Mouse (Mus musculus): ENCODE measurements around the gene Klhl29.

The Klhl29 gene

DNA sequence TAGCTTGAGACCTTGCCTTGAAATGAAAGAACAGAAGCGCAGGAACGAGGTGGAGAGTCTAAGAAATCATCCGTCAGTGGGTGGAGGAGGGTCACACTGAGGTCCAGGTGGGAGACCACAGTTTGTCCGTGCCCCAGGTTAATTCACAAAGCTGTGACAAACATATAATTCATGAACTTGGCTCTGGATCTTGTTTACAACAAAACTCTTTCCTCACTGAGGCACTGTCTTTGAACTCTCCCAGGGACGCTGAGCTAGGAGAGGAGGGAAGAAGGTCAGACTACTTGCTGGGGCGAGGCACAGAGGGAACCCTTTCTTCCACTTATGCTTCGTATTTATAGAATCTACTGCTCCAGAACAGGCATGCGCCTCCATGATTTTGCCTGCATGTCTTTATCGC lies 161.2 kb downstream of the Klhl29 start:
- DNase-seq = no peak

DNA sequence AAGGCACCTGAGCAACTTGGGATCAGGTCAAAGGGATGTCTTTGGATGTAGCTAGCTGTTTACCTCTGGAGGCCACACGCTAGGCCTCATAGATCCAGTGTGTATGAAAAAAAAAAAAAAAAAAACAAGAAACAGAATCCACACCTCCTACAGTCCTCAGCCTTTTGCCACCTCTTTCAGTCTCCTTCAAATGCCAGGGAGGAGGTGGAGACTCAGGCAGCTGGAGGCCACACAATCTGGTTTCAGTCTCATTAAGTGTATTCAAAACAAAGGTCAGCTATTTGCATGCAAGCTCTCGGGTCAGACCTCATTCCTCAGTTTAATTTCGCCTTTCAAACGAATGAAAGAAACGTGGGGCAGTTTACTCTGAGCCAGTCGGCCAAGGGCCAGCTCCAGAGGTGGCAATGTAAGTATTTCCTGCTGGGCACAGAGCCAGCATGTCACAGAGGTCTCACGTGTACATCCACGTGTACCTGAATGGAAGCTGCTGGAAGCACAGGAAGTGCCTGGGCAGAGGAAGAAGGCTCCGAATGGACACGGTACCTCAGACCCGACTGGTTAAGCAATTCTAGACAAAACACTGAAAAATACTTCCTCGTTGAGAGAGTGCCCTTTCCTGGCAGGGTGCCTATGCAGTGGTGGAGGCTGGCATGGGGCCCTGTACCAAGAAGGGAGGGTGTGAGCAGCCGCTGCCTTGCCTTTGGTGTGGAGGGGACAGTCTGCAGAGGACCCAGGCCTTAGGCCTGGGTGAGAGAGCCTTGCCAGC lies 162.0 kb downstream of the Klhl29 start:
- peak; percentile 36 for DNase-seq

DNA sequence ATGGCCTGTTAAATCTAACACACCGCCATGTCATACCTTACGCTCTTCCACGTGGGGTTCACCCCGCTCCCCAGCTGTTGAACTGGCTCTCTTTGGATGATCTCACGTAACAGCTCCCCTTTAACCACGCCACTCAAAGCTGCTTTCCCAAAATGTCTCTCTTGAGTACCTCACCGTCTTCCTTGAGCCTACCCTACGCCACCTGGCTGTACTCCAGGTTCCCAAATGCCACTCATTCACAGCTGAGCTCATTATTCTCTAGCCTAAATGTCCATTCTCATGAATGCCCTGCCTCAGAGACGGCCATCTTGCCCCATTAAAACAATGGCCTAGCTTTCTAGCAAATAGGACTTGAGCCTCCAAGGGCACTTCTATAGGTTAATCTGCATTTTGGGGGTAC lies 163.6 kb downstream of the Klhl29 start:
- no peak for DNase-seq

DNA sequence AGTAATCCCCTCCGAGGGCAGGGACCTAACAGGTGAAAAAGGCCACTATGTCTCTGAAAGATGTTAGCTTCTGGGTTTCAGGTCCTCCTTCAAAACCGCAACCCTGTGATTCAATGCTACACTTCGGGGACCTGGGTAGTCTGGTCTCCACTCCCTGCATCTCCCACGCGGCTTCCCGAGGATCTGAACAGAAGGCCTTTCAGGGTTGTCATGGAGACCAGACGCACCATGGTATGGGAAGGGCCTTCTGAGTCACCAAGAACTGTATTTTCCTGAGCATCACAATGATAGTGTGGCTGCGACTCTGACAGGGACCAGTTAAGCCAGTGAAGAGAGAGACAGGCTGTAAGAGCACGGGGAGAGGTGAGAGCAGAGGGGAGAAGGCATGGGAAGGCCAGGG lies 164.7 kb downstream of the Klhl29 start:
- no peak for DNase-seq

DNA sequence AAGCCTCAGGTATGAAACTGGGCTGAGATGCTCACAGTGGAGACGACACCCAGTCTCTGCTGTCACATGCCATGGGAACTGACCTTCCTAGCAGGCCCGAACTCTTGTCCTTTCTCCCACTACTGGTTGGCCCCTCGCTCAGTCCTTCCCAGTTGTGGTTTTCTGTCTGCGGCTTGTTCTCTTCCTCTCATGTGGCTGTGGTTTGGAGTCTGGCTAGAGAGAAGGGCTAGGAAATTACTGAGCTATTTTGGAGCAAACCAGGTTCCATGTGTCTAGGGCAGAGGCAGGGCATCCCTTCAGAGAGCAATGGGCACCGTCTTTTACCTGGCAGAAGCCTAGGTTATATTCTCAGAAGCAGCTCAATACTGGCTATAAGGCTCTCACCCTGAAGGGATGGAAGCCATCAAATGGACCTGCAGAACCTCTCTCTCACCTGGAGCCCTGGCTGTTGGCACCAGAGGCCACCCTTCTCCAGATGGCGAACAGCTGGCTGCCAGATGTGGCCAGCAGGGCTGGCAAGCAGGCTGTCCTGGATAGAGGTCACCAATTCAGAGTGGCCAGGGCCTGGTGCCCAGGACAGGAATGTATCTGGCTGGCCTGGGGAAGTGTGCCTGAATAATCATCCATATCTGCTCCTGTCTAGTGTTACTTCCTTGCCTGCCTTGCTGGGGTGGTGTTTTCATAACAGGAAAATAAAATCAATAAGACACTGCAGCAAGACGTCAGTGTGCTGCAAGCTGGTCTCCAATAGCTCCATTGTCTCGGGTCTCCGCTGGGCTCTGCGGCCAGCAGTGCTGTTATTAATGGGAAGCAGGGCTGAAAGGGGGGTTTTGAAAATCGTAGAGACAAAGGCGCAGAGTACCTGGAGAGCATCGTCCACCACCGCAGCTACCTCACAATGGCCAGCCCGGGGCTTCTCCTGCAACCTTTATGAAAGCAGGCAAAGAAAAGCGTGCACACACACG lies 167.3 kb downstream of the Klhl29 start:
- DNase-seq = no peak

DNA sequence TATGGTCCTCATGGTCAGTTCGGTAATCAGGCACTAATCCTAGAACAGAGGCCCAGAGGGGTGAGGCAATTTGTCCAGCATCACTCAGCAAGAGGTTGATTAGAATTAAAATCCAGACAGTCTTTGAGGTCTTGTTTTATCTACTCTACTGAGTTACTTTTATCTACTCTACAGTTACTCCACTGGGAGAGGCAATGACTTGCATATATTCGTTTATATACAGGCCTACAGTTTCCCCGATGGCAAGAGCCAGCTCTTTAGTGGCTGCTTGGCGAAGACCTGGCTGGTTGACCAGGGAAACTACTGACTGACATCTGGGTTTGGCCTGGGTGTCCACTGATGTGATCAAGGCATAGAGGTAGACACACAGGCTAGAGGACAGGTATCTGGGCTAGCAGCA lies 168.3 kb downstream of the Klhl29 start:
- no peak for DNase-seq

DNA sequence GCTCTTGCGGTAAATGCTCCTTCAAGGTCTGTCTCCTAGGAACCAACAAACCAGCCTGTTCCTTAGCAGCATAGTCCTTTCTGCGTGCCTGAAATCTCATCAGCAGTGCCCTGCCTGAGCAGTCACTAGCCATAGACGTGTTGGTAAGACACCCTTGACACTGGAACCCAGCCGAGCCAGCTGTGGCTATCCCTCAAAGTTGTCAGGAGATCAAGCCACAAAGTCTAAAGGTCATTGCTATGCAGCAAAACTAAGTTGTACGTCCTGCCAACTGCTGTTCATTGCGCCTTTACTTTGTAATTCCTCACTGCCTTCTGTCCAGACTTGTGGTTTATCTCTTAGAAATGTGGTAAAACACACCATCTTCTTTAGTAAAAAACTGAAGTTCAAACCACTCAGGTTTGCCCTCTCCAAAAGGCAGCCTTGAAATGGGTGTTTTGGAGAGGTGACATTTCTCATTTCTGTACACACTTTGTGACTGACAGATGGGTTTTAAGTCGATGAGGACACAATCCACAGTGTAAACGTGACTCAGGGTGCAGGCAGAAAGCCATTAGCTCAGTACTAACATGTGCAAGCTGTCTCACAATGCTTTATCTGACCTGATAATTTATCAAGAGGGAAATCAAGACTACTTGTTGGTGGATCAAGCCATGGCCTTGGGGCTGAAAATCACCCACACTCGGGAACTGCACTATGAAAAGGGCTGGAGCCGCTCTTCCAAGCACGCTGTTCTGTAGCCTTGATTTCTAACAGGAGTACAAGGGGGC lies 171.2 kb downstream of the Klhl29 start:
- no peak for DNase-seq

DNA sequence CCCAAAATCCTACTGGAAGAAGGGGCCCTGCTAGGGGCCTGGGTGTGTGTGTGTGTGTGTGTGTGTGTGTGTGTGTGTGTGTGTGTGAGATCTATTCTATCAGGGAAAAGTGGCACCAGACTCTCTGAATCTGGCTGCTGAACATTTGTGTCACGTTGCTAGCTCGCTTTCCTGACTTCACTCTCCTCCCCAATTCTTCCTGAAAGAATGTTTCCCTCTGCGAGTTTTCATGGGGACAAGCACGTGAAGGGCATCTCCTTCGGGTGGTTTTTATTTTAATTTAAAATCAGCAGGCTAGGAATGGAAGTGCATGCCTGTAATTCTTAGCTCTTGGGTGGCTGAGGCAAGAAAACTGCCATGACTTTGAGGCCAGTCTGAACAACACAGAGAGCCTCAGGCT lies 172.1 kb downstream of the Klhl29 start:
- no peak for DNase-seq

DNA sequence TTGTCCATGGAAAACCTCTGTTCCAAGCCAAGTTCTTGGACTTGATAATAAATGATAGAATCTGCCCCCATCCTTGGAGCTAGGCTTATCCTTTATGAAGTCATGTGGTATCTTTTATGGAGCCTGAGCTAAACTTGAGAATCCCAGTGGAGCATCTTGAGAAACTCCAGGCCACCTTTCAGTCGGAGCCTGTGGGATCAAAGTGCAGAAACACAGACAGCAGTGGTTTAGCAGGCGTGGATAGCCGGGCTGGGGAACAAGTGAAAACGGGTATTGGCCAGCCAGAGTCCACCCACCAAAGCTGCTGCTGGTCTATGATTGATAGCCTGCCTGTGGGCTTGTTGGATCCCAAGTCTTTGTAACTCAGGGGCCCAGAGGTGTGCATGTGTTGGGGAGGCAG lies 177.2 kb downstream of the Klhl29 start:
- no peak for DNase-seq

DNA sequence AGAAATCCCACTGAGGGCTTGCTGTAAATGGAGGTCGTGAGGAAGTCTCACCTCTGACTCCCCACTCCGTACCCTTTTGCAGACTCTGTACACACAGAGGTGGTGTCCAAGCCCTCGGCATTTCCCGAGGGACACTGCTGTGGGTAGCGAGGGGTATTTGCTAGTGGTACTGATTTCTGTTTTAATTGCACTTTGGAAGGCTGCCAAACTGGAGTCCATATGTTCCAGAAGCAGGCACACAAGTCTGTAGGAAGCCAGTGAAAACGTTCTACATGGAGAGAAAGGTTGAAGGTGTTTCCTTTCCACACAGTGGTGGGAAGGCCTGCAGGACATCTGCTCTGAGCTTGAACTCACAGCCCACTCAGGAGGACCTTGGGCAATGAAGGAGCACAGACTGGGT lies 181.3 kb downstream of the Klhl29 start:
- DNase-seq = no peak

DNA sequence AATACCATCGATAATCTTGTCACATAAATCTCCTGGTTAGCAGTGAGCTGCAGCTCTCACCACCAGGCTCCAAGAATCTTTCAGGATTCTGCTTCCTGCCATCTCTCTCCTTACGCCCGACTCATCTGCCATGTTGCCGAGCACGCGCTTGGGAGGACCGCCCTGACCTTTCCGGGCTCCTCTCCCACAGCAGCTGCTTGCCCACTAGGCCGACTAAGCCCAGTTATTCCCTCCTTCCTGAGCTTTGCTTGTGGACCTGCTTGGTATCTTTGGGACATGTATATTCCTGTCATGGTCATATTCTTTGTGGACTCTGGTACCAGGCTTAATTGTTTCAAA lies 183.1 kb downstream of the Klhl29 start:
- no peak for DNase-seq

DNA sequence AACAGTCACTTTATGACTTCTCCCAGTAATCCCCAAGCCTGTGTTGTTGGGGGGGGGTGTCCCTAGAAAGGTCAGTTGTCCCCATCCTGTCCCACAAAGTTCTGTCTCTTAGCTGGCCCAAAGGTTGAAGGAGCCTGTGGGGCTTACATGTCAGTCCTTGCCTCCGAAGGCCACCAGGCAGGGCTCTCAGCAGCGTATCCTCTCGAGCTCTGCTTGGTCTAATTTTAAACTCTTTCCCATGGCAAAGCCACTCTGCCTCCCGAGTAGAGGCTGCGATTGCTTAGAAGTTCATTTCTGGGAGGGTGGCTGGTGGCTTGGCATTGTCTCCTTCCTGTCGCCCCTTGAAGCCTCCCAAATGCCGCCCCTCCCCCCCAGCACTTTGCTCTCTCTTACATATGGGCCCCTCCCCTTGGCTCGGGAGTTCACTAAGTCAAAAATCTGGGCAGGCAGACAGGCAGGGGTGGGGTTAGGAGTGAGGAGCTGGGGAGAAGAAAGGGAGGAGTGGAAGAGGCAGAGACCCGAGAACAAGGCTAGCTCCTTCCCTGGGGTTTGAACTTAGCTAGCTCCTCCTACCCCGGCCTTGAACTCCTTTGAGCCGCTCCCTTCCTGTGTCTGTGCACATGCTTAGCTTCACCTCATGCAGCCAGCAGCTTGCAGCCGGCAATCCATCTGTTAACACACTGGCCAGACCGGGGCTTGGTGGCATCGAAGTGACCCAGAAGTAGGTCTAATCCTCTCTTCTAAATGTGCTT lies 183.7 kb downstream of the Klhl29 start:
- DNase-seq = peak; percentile 53

DNA sequence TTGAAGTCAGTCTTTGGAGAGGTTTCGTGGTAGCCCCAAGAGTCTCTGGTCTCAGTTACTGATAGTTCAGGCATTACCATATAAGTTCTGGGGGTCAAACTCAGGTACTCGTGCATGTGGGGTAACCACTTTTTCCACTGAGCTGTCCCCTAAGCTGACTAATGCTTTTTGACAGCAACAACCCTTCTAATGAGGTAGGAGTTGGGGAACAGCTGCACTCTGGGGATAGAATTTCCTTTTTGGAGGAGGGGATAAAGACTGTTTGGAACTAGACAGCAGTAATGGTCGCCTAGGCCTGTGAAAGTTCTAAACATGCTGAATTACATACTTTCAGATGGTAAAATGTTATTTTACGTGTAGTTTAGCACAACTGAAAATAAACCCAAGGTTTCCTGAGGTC lies 184.3 kb downstream of the Klhl29 start:
- DNase-seq = no peak

DNA sequence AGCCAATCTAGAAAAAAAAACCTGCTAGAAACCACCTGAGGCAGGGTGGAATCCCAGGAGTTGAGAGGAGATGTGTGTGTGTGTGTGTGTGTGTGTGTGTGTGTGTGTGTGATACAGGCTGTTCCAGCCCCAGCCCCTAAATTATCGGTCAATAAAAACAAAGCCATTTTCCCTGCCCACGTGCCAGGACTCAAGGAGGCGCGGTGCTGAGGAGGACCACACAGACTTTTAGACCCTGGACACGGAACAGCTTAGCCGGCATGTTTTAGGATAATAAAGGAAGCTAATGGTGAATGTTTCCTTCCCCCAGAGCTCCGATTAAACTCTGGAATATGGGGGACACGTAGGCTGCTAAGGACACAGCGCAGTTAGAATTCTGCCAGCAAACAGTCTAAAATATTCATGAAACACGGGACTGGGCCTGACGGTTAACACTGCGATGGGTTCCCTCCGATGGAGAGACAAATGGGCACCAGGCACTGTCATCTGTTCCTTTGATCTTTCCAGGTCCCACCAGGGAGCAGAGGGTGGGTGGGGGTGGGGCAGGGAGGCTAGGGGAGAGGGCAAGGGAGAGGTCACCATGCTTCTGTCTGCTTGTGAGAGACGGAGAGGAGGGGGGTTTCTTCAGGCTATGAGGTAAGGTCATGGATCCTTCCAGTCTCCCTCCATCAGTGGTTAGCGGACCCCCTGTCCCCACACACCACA lies 185.9 kb downstream of the Klhl29 start:
- DNase-seq = no peak

DNA sequence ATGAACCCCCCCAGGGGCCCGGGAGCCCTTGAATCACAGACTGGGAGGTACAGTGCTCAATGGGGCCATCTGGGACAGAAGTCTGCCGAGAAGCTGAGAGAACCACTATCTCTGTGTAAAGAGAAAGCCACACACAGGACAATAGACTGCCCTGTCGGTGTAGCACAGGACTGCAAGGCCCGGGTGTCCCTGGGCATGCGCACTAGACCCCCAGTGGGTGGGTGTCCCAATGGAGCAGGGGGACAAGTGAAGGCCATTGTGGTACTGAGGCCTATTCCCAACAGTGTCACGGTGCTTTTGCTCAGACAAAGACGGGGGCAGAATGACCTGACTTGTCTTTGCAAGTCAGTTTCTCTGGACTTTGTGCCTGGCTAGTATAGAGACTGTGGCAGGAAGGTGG lies 186.6 kb downstream of the Klhl29 start:
- DNase-seq = no peak

DNA sequence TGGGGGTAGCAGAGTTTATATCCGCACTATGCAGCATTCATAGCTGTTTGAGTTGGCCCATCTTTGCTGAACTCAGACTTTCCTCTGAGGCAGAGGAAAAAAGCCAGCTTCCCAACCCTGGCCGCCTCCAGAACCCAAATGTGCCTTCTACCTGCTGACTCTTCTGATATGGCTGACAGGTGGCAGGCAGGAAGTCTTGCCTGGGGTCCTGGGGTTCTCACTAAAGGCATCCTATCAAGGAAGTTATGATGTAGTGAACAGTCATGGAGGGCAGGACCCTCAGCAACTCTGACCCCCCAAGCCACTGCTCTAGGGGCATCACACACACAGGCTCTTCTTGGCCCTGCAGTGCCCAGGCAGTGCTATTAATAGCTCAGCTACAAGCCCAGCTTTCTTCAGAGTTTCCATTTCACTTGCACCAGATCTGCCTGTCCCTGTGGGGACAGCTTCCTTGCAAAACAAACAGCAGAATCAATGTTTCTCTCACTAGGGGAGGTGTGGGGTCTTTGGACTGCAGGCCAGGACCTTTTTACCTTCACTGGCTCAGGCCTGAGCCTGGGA lies 187.6 kb downstream of the Klhl29 start:
- DNase-seq = no peak

DNA sequence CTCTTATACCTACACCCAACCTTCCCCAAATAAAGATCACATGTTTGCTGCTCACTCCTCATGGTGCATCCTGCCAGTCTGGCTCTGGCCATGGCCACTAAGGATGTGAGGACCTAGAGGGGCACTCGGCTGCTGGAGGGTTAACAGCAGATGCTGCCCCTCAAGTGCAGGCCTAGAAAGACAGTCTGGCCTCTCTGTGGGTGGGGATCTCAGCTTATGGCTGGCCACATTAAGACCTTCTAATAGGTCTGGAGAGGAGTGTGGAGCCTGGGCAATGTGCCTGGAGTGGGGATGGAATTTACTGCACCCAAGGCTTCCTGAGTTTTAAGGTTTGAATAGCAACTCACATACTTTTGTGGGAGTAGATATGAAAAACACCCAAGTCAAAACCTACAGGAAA lies 188.8 kb downstream of the Klhl29 start:
- peak; percentile 89 for DNase-seq

DNA sequence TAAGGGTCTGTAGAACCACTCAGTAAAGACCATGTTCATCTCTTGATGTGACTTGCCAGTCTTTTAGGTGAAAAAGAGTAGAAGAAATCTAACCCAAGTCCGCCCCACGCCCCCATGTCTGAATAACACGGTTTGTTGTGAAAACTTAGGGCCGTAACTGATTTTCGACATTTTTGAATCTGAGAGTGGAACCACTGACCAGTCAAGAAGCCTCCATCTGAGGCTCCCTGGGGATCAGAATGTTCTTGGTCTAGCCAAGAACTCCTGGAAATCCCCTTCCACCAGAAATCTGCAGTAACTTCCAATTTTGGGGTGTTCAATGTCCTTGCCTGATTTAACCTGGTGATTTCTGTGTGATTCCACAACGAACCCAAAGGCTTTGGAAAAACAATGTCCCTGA lies 189.9 kb downstream of the Klhl29 start:
- no peak for DNase-seq

DNA sequence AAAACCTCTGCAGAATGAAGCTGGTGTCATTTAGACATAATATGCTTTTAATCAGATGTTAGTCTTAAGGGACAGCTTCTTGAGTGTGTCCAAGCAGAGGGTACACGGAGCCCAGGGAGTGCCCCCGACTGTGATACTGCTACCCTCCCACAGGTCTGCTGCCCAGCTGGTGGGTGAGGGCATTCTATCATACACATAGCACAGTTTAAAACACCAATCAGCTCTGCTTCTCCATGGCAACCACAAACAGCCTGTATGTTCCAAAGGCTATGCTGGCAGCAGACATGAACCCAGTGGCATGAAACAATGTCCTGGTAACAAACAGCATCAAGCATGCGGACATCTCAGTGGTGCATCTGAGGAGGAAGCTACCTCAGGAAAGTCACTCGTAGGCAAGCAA lies 192.9 kb downstream of the Klhl29 start:
- DNase-seq = no peak

DNA sequence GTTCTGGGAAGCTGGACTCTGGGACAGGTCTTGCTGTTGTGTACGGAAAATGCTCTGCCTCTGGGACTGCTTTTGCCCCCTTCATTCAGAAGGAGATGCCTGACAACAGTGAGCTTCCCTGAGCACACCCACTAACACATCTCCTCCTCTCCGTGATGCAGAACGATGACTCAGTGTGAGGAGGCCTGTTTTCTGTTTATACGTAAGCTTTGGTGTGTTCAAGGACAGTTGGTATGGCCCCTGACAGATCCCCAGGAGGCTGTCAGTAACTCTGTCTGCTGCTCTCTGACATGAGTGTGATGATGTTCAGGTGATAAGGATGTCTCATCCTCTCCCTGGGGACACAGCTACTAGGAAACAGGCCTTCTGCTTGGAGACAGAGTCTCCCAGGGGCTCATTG lies 193.3 kb downstream of the Klhl29 start:
- no peak for DNase-seq

DNA sequence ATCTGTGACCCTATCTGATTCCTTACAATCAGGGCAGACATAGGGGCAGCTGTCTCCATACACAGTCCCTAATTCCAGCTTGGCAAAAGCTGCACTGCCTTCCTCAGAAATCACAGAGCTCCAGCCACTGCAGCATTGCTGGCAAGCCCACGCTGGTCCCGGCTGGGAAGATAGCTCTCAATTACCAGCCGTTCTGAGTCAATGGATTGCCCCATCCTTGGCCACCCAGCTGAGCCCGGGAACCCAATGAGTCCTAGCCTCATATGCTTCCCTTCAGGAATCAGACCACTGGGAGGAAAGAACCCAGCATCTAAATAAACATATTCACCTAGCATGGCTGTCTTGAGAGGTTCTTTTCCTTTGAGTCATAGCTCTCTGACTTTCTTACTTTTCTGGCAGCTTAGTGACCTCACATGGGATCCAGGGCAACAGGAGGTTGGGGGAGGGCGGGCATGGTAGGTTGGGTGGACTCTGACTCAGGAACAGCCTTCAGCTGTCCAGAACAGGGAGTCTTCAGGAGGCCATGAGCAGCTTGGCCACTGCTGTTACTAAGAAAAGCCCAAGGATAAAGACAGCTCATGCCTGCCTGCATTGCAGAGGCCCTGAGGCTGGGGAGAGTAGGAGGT lies 198.7 kb downstream of the Klhl29 start:
- DNase-seq = no peak
